Mouse (Mus musculus): ENCODE measurements around the gene Retreg1. TPM values are rescaled to one million over a fixed set of nuclear protein-coding genes. Genes with fewer than 3 reads are reported as not detected.
A peak's percentile ranks its signal among the peaks of the same experiment; 100 is the strongest.

Retreg1 gene
- polyA plus RNA-seq, 1 experiment from 2014 or later = 37.0 TPM

DNA sequence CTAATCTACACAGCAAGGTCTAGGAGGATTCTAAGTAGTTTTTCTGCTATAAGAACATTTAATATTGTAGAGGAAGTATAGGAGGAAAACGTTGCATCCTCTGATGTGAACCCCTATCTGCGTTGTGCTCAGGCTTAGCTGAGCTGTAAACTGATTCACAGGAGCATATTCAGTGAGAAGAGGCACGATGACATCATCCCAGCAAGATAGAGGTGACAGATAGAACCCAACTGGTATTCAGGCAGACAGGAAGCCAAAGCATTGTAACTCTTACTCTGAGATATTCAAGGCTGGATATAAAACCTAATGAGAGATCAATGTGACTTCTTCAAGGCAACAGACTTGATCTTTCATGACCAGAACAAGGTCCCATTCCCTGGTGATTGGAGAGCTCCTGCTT is 20.3 kb upstream of the Retreg1 start:
- Histone ChIP-seq H3K36me3 (ENCODE audit: insufficient read depth, low read length) (no peaks in the 10 kb centered on the region), H3K27ac (no peak overlapping the region), H3K9me3 (replicated peaks; ENCODE audit: low read length) (no peaks in the 10 kb centered on the region), H3K27me3 (ENCODE audit: insufficient read depth, low read length) (no peaks in the 10 kb centered on the region), H3K4me3 (replicated peaks; ENCODE audit: low read depth, low read length) (no peak overlapping the region), H3K9ac (ENCODE audit: low read depth, low read length) (no peak overlapping the region), H3K4me1 (replicated peaks; ENCODE audit: insufficient read depth, low read length) (no peaks in the 10 kb centered on the region; the same call in 1 of the 2 replicates), H3K4me2 (ENCODE audit: low read length) (no peak overlapping the region)
- ATAC-seq (replicated peaks; ENCODE audit: low FRiP score, low read depth) (no peak), DNase-seq (ENCODE audit: low spot score) (no peak)
- TF ChIP-seq CTCF (IDR thresholded peaks at IDR 0.05; ENCODE audit: low read depth) = no peak
- 54% methylated on average over 3 of the region's 3 CpGs for WGBS

DNA sequence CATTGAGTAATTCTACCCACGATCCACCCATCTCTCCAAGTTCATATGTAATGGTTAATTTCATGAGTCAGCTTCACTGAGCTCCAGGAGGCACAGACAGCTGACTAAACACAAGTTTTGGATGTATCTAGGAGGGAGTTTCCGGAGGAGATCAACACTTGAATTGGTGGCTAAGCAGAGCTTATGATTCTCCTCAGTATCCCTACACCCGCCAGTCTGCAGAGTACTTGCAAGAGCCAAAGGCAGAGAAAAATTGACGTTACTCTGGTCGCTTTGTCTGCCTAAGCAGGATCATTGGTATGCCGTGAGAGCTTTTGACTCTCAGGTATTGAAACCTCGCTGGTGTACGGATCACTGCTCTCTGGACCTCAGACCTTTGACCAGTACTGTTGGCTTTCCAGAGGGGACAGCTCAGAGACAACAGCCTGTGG is 16.4 kb upstream of the Retreg1 start:
- WGBS = 52% methylated on average over 8 of the region's 8 CpGs
- Histone ChIP-seq H3K4me3 (replicated peaks; ENCODE audit: low read depth, low read length) (no peak overlapping the region), H3K27ac (peak overlapping the region; percentile 42; the same call in 1 of the 2 replicates), H3K9ac (ENCODE audit: low read depth, low read length) (no peak overlapping the region), H3K9me3 (replicated peaks; ENCODE audit: low read length) (no peaks in the 10 kb centered on the region), H3K4me1 (replicated peaks; ENCODE audit: insufficient read depth, low read length) (no peaks in the 10 kb centered on the region; the same call in 1 of the 2 replicates), H3K36me3 (ENCODE audit: insufficient read depth, low read length) (no peaks in the 10 kb centered on the region), H3K27me3 (ENCODE audit: insufficient read depth, low read length) (no peaks in the 10 kb centered on the region), H3K4me2 (ENCODE audit: low read length) (no peak overlapping the region)
- peak; percentile 33 for DNase-seq (ENCODE audit: low spot score)
- TF ChIP-seq CTCF (IDR thresholded peaks at IDR 0.05; ENCODE audit: low read depth) = no peak
- peak; percentile 87 for ATAC-seq (replicated peaks; ENCODE audit: low FRiP score, low read depth)

- no peak for TF ChIP-seq CTCF (IDR thresholded peaks at IDR 0.05; ENCODE audit: low read depth)
- H3K4me1 ChIP-seq (replicated peaks; ENCODE audit: insufficient read depth, low read length) = no peaks in the 10 kb centered on the region; the same call in 1 of the 2 replicates
- DNase-seq (ENCODE audit: low spot score) = peak; percentile 40
- 46% methylated on average over 10 of the region's 10 CpGs for WGBS
- no peaks in the 10 kb centered on the region for H3K27me3 ChIP-seq (ENCODE audit: insufficient read depth, low read length)
- no peak; the same call in 1 of the 2 replicates for ATAC-seq (replicated peaks; ENCODE audit: low FRiP score, low read depth)
- H3K4me3 ChIP-seq (replicated peaks; ENCODE audit: low read depth, low read length) = no peak overlapping the region
- 0 out of 2 replicates have a peak overlapping the region, but pooled peaks have one; percentile 6 for H3K27ac ChIP-seq
- H3K4me2 ChIP-seq (ENCODE audit: low read length) = no peak overlapping the region
- H3K36me3 ChIP-seq (ENCODE audit: insufficient read depth, low read length) = no peaks in the 10 kb centered on the region
- H3K9me3 ChIP-seq (replicated peaks; ENCODE audit: low read length) = no peaks in the 10 kb centered on the region
- H3K9ac ChIP-seq (ENCODE audit: low read depth, low read length) = no peak overlapping the region
These were observed 14.5 kb upstream of the Retreg1 start for GRCm38 (mm10) chr15:25828464-25828863.

DNA sequence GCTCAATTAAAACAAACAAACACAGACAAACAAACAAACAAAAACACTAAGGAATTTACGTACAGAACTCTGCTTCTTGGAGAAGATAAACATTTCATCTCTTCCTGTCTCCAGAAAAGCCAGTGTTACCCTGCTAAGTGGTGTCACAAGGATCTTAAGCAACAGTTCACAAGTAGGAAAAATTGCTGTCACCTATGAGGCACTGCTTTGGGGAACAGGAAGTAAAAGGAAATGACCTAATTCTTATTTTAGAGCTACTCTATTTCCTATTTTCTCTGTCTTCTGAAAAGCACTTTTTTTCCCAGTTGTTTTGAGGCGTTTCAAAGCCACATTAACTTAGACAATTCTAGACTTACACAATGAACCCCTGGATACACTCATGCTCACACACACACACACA is 12.6 kb upstream of the Retreg1 start:
- Histone ChIP-seq H3K9me3 (replicated peaks; ENCODE audit: low read length) (no peaks in the 10 kb centered on the region), H3K27ac (no peak overlapping the region), H3K4me3 (replicated peaks; ENCODE audit: low read depth, low read length) (no peak overlapping the region)

DNA sequence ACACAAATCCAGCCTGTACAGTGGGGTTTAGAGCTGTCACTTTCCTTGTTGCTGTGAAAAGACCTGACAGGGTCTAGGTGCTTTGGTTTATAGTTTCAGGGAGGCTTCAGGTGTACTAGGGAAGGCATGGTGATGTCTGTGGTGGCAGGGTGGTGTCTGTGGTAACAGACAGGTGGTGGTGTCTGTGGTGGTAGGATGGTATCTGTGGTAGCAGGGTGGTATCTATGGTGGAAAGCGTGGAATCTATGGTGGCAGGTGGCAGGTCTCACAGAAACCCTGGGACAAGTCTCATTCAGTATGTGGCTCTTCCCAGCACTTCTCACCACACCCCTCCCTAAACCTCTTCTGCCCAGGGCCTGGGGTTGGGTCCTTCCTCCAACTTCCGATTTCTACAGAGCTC is 8.7 kb upstream of the Retreg1 start:
- H3K4me3 ChIP-seq (replicated peaks; ENCODE audit: low read depth, low read length) = no peak overlapping the region
- no peak overlapping the region for H3K9ac ChIP-seq (ENCODE audit: low read depth, low read length)
- TF ChIP-seq CTCF (IDR thresholded peaks at IDR 0.05; ENCODE audit: low read depth) = no peak
- no peaks in the 10 kb centered on the region for H3K4me1 ChIP-seq (replicated peaks; ENCODE audit: insufficient read depth, low read length)
- no peaks in the 10 kb centered on the region for H3K36me3 ChIP-seq (ENCODE audit: insufficient read depth, low read length)
- no peak overlapping the region for H3K4me2 ChIP-seq (ENCODE audit: low read length)
- H3K27me3 ChIP-seq (ENCODE audit: insufficient read depth, low read length) = no peaks in the 10 kb centered on the region
- no peak for DNase-seq (ENCODE audit: low spot score)
- H3K9me3 ChIP-seq (replicated peaks; ENCODE audit: low read length) = no peaks in the 10 kb centered on the region
- 89% methylated on average over 2 of the region's 2 CpGs for WGBS
- ATAC-seq (replicated peaks; ENCODE audit: low FRiP score, low read depth) = no peak
- no peak overlapping the region for H3K27ac ChIP-seq

More for the DNA sequence above, 12.6 kb upstream of the Retreg1 start:
- no peaks in the 10 kb centered on the region; the same call in 1 of the 2 replicates for H3K4me1 ChIP-seq (replicated peaks; ENCODE audit: insufficient read depth, low read length)
- 76% methylated on average over 2 of the region's 2 CpGs for WGBS
- H3K27me3 ChIP-seq (ENCODE audit: insufficient read depth, low read length) = no peaks in the 10 kb centered on the region
- ATAC-seq (replicated peaks; ENCODE audit: low FRiP score, low read depth) (no peak), DNase-seq (ENCODE audit: low spot score) (peak; percentile 19)
- no peak for TF ChIP-seq CTCF (IDR thresholded peaks at IDR 0.05; ENCODE audit: low read depth)
- no peak overlapping the region for H3K9ac ChIP-seq (ENCODE audit: low read depth, low read length)
- H3K36me3 ChIP-seq (ENCODE audit: insufficient read depth, low read length) = no peaks in the 10 kb centered on the region
- H3K4me2 ChIP-seq (ENCODE audit: low read length) = no peak overlapping the region

DNA sequence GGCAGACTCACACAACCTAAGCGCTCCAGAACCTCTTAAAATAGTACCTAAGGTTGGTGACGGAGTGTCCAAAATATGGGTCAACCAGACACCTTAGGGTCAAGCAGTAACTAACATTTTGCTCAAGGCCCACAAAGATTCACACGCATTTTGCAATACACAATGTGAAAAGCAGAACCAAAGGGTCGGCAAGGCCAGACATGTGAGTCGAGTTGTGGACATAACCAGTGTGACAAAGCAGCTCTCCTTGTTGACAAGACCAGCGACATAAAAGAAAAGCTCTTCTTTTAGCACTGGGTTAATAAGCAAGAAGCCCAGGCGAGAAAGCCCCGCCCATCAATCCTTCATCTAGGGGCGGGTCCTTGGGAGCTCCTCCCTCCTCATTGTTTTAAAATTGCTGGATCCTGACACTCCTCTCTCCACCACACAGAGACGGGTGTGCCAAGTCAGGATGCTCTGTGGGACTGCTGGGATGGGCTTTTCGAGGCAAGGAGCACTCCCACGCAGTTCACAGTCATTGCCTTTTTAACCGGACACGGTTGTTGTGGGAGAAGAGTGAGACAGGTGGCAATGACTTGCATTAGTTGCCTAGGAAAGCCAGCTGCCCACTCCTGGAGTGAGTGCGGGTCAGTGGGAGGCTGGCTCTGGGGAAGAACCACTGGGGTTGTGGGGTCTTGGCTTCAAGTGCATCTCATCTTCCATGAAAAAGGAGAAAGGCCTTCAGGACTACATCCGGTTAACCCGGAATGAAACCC is 7.9 kb upstream of the Retreg1 start:
- H3K9ac ChIP-seq (ENCODE audit: low read depth, low read length) = no peak overlapping the region
- no peaks in the 10 kb centered on the region for H3K4me1 ChIP-seq (replicated peaks; ENCODE audit: insufficient read depth, low read length)
- WGBS = 76% methylated on average over 17 of the region's 17 CpGs
- TF ChIP-seq CTCF (IDR thresholded peaks at IDR 0.05; ENCODE audit: low read depth) = no peak
- peak; percentile 61; the same call in 1 of the 2 replicates for ATAC-seq (replicated peaks; ENCODE audit: low FRiP score, low read depth)
- no peak overlapping the region for H3K4me3 ChIP-seq (replicated peaks; ENCODE audit: low read depth, low read length)
- H3K9me3 ChIP-seq (replicated peaks; ENCODE audit: low read length) = no peaks in the 10 kb centered on the region
- H3K36me3 ChIP-seq (ENCODE audit: insufficient read depth, low read length) = no peaks in the 10 kb centered on the region
- no peak for DNase-seq (ENCODE audit: low spot score)
- no peaks in the 10 kb centered on the region for H3K27me3 ChIP-seq (ENCODE audit: insufficient read depth, low read length)
- H3K27ac ChIP-seq = no peak overlapping the region
- no peak overlapping the region for H3K4me2 ChIP-seq (ENCODE audit: low read length)
